Mouse (Mus musculus) naive thymus-derived CD4-positive, alpha-beta T cell, adult 2 months (primary cell): ENCODE data around the gene Sirt2.
A peak's percentile ranks its signal among the peaks of the same experiment; 100 is the strongest.

Source experiments
- DNase-seq: peaks from one replicate; pipeline ENCODE4 v3.0.0-alpha.2; 2011; ENCODE audit warnings: low read depth

Sirt2 gene

DNA sequence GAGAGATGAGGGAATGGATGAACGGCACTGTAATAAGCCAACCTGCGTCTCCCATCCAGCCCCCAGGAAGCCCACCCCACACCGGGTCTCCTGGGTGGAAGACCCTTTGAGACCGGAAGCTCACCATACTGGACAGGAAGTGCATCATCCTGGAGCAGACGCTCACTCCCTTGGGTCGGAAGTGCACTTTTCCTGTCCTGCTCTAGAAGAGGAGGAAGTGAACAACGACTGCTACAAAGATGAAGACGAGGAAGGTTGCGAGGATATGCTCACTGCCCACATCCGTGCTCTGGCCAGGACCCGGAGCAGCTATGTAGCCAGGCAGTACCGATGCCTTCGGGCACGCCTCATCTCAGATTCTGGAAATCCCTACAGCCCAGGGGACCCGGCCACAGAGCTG lies 29.3 kb downstream of the Sirt2 start:
- DNase-seq = peak; percentile 59

DNA sequence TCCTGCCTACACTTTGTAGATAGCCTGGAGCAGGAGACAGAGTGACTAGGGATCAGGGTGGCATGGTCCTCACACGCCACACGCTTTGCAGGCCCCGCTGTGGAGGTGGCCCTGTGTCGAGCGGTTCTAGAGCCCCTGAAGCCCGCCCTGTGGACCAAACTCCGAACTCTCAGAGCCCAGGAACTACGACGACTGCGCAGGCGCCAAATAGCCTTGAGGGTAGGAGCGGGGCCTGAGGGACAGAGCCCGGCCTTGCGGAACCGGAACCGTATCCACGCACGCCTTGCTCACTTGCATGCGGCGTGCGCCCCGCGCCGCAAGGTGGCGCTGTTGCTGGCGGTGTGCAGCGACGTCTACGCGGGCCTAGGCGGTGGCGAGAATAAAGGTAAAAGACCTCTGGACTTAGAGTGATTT lies 30.0 kb downstream of the Sirt2 start:
- peak; percentile 89 for DNase-seq

DNA sequence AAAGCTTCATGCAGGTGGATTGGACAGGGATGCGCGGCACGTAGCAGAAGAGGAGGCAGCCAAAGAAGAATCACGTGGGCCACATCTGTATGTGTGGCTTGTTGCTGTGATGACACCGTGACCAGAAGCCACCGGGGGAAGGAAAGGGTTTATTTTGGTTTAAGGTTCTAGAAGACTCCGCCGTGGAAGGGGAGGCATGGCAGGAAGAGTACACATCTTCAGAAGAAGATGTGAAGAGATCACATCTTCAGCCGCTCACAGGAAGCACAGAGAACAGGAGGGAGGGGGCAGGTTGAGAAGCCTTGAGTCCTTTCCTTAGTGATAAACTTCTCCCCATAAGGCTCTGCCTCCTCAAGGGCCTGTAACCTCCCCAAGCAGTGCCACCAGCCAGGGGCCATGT lies 33.5 kb downstream of the Sirt2 start:
- peak; percentile 87 for DNase-seq

DNA sequence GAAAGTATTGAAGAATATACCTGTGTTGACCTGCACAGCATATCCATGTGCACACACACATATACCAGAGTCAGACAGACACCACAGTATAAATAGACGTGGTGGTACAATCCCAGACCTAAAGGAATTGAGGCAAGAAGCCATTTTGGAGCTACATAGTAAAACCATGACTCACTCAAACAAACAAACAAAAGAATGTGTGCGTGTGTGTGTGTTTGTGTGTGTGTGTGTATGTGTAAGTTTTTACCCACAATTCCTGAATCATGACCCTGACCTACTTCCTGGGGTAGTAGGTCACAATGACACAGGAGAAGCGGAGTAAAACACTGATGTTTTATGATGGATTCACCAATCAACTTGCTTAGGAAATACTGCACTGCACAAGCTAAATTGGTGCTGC lies 34.9 kb downstream of the Sirt2 start:
- no peak for DNase-seq

DNA sequence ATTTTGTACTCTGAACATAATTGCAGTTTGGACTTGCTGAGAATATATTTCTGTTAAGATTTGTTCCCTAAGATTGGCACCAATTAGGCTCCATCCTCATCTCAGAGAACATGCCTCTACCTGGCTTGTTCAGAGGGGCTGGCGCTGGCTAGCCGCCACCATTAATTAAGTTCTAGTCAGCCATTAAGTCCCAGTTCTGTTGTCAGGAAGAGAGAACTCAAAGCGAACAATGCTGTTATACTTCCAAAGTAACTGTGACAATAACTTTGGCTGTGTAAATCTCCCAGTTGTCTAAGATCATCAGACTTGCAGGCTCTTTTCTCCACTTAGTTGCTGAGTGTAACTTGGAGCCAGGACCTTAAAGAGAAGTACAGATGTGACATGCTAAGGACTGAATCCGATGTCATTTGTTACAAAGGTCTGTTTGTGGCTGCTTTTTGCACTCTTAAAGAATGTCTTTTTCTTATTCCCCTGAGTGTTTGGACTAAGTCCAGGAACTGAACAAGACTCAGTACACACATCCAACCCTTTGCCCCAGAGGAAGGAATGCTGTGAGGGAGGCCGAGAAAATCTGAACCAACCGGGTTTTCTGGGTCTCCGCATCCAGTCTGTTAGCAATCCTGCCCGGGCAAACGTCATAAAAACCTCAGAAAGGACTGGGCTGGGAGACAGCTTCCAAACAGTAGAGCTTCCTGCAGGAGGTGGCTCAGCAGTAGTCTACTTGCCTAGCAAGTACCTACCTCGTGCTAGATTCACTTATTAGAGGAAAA lies 35.6 kb downstream of the Sirt2 start:
- no peak for DNase-seq

DNA sequence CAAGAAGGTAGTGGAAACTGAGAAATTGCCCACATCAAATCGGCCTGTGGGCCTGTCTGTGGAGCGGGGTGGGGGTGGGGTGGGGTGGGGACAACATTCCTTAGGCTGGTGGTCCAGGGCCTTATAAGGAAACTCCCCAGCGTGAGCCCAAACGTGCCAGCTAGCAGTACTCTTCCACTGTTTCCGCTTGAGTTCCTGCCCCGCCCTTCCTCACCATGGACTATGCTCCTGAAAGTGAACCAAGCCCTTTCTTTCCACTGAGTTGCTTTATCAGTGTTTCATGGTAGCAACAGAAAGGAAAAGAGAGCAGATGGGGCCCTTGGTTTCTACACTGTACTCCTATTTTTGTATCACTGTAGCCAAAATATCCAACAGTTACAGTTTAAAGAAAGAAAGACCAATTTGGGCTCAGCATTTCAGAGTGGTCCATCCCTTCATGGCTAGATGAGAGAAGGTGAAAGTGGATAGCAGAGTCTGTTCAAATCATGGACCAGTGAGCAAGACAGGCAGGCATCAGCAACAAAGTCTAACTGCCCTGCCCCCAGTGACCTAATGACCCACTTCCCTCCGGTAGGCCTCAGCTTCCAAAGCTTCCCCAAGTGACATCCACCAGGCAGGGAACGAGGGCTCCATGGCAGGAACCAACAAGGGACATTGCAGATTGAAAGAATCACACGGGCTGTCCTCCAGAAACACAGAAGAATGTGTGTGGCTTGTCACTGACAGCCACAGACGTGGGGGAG lies 36.5 kb downstream of the Sirt2 start:
- no peak for DNase-seq

DNA sequence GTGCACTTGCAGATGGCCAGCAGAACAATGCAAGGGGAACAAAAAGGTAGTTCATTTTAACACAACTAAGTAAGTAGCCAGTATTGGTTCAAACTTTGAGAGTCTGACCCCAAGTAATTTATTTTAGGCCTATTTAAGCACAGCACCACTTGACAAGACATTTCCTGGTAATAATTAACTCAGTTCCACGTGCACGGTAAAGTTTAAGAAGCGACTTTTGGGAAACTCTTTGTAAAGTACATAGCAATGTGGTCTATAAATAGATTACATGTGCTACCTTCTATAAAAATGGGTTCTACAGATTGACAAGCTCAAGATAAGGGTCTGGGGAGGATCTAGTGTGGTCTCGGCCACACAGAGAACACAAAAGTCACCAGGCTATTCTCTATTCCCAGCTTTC lies 37.2 kb downstream of the Sirt2 start:
- no peak for DNase-seq

DNA sequence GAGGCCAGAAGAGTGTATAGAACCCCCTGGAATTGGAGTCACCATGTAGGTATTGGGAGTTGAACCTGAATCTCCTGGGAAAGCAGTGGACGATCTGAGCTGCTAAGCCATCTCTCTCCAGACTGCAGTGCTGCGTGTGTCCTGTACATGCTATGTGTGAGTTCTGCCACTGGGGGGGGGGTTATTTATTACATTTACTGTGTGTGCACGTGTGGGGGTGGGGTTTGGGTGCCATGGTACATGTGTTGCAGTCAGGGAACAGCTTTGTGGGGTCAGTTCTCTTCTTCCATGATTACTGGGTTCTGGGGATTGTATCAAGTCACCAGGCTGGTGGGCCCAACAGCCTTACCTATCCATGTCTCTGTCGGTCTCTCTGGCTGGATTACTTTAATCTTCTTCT lies 40.3 kb downstream of the Sirt2 start:
- DNase-seq = peak; percentile 72

DNA sequence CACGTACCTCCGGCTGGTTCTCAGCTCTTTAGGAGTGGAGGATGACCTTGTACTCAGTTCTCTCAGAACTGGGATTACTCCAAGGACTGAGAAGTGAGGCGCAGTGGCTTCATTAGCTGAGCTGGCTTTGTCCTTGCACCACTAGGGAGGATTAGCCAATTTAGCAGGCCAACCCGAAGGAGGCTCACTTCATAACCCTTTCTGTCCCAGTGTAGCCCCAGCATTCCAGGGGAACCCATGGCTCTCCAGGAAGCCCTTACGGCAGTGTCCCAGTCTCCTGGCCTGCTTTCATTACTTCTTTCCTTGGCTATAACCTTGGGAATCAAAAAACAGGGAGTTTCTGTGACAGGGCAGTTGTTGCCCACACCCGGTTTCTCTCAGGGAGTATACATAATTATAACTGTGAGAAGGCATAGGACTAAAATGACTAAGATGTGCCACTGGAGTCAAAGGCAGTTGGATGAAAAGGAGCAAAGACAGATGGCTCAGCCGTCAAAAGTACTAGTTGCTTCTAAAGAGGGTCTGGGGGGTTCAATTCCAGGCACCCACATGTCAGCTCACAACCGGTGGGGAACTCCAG lies 41.2 kb downstream of the Sirt2 start:
- peak; percentile 51 for DNase-seq

DNA sequence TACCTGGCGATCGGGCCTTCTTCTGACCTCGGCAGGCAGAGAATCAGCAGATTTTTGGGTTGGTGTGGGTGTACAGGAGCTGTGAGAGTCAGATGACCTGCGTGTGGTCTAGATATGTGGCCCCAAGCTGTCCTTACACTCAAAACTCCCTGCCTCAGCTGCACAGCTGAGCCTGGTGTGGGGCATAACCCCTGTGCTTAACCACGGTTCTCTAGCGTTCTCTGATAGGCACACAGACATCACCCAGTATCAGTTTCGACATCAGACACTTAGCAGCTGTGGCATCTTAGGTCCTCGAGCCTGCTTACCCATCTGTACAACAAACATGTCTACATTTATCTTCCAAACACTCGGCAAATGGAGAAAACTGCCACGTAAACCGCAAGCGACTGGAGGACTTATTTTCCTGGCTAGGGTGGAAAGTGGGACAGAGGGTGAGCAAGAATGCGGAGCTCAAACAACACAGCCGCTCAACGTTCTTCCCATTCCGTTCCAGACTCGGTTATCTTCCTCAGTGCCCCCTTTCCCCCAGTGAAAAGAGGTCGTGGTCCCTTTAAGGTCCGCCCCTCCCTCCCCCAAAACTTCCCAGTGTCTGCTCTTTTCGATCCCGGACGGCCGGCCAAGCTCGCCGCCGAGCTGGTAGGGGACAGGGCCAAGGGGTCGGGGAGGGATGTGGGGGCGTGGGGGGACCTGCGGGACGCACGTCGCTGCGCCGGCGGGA lies 41.8 kb downstream of the Sirt2 start, which contains the start of gene Hnrnpl:
TSS of gene Hnrnpl (plus strand) at position 321 of the 721 bp plus-strand sequence.
- peak; percentile 84 for DNase-seq

DNA sequence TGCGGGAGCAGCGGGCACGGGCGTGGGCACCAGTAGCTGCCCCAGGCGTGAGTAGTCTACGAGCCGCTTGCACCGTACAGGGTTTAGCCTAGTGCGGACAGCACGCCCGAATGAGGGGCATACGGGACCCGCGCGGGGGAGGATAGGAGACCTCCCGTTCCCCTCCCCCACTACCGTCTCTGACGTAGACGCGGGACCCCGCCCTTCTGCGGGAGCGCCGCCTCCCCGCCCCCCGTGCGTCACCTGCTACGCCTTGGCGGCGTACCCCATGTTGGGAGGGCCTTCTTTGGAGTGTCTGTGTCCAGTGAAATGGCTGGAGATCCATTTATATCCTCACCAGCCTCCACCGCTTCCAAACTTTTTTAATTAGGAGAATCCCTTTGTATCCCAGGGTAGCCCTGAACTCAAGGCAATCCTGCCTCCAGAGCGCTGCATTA lies 42.4 kb downstream of the Sirt2 start:
- peak; percentile 97 for DNase-seq

DNA sequence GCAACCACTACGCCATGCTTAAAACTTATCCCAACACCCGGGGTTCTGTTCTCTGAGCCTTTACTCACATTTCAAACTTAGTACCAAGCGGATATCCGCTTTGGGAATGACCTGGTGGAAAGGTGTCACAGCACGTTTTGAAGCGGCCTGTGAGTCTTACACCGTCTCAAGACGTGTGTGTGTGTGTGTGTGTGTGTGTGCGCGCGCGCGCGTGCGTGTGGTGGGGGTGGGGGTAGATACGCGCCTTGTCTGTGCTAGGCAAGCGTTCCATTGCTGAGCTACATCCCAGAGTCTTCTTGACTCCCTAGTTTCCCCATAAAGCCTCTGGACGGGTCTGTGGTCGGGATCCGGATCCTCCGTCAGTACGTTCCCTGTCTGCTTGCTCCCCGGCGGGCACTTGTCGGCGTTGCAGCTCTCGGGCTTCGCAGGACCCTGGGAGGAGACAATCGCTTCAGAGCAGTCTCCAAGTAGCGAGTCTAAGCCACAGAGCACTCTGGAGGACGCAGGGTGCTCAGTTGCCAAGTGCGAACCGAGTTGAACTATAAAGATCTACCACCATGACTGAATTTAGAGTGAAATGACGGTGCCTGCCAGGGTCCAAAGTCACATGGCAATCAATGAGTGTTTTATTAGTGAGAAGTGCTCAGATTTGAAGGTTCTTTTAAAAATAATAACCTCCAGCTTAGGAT lies 43.0 kb downstream of the Sirt2 start:
- no peak for DNase-seq

DNA sequence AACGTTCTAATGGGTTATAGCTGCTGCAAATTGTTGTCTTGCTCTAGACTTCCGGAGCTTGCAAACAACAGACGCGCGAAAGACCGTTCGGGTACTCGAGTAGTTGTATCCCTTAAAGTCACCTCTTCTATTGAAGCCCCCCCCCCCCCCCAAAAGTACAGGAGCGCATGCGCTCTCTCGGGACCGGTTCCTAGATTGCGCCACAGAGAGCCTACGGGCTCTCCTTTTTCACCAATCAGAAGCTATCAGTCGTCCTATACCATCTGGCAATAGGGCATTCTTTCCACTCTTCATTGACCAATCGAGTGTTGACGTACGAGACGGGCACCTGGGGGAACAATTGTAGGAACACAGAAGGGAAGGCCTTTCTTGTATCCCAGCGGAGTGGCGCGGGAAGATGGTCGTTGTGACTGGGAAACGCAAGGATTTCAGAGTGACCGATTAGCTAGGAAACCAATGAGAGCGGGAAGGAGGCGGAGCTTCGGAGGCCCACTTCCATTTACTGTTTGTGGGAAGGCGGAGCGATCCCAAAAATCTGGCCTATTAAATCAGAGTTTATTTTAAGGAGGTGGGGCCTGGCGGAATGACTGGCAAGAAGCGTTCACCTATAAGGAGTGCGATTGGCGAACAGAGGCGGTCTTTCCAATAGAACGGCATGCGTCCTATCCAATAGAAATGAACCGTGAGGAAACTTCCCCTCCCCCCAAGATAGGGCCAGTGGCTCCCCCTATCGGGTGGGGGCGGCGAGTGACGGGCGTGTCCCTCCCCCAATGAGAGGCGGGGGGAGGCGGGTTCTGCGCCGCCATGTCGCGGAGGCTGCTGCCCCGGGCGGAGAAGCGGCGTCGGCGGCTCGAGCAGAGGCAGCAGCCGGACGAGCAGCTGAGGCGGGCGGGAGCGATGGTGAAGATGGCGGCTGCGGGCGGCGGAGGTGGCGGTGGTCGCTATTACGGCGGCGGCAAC lies 43.9 kb downstream of the Sirt2 start:
- peak; percentile 99 for DNase-seq

DNA sequence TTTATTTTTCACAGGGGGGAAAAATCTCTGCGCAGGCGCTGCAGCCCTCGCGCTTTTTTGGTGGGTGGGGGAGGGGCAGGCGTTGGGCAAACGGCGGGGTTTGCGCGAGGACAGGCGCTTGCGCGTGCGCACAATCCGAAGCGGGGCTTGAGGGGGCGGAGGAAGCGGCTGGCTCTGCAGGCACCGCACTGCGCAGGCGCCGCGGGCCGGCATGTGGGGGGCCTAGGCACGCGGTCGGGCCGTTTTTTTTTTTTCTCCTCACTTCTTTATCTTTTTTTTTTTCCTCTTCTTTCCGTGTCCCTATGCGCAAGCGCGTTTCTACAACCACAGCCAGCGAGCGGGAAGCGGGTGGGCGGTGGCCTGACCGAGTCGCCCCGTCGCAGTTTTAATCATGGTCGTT lies 44.7 kb downstream of the Sirt2 start:
- peak; percentile 94 for DNase-seq

DNA sequence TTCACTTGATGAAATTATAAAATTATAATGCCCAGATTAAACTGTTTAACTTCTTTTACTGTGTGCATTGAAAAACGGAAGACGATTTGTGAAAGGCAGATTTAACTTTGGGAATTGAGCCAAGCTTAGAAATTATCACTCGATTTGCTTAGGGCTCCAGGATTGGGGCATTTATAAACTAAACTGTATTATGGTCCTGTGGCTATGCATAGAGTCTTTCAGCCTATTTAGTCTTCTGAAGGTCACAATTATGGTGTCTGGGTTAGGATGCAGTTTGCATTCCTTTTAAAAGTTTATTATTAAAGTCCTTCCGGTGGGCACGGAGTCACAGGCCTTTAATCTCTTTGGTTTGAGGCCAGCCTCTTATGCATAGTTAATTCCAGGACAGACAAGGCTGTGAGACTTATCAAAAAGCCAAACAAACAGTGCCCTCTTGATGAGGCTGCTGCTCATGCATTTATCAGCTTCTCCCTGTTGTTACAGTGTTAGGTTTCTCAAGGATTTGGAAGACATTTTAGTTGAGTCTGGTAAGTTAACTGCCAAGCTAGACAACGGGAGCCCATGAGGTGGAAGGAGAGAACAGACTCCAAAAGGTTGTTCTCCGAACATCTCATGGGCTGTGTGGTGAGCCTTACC lies 45.2 kb downstream of the Sirt2 start:
- no peak for DNase-seq

DNA sequence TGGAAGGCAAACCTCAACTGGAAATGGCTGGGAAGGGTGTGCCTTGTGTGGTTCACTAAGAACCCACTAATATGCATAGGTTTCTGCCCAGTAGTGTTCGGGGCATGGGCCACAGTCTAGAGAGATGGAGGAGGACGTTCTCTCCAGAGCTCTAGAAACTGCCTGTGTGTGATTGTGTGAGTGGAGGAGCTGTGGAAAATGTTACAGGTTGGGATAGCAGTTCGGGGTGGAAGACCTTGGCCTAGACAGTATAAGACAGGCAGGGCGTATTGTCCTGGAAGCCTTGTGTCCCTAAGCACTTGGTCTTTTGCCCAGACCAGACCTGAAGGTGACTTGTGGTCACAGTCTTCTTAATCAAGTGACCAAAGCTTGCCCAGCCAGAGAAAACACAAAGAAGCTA lies 45.9 kb downstream of the Sirt2 start:
- DNase-seq = peak; percentile 30

DNA sequence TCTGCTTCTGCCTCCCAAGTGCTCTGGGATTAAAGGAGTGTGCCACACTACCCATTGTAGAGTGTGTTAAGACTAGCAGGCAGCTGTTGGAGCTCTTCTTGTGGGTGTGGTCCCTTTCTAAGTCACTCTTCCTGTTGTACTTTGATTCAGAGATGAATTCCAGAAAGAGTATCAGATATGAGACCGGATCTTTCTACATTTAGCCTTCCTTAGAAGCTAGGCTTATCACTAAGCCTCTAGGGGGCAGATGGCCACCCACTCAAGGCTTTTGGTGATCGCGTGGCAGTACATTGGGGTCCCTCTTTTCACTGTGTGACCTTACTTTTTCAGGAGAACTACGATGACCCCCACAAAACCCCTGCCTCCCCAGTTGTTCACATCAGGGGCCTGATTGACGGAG lies 46.4 kb downstream of the Sirt2 start:
- peak; percentile 65 for DNase-seq

DNA sequence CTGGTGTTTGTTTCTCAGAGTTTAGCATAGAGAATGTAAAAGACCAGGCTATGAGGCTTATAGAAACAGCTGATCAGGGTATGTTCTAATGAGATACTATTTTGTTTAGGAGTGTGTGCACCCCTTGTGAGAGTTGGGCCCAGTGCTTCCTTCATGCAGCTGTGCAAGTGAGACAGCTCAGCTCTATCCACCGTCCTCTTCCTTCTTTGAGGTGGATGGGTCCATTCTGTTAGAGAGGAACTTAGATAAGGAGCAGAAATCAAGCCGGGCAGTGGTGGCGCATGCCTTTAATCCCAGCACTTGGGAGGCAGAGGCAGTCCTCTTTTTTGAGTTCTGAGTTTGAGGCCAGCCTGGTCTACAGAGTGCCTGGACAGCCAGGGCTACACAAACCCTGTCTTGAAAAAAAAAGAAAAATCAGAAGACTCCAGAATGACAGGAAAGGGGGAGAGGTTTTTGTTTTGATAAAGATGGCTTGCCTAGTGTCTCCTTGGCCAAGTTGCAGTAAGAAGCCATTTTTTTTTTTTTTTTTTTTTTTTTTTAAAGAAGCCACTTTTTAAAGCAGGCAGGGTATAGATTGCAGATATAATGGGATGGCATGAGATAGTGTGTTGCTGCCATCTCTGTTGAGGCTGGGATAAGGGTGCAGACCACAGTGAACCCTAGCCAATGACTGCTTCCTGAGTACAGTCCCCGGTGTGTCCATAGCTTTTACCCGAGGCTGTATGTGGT lies 47.9 kb downstream of the Sirt2 start:
- DNase-seq = no peak

DNA sequence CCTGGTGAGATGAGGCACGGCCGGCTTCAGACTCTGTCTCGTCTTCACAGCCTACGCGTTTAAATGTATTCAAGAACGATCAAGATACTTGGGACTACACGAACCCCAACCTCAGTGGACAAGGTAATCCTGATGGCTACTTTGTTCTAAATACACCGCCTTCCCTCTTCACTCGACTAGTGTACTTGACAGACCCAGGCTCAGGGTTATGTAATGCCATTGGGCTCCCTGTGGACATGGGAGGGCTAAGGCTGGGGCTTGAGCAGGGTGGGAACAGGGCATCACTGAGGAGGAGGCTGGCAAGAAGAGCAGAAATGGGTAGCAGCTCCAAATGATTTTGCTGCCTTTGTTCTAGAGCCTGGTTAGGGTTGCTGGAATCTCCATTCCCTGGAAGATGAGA lies 48.7 kb downstream of the Sirt2 start:
- no peak for DNase-seq
